Comparison of ENCODE assay signal across 8 mouse cellular contexts in genomic region chr12:112829244-112829864, GRCm38 (mm10). TPM values are rescaled to one million over a fixed set of nuclear protein-coding genes. Genes with fewer than 3 reads are reported as not detected.
DNase-seq lines count a peak whose midpoint lies in the region; ATAC-seq lines count a peak whose summit lies in the region.

Cdca4 (minus strand) TSS chr12:112829423.

- peak; percentile 98 for ATAC-seq in hindbrain, embryonic 15.5 days (ENCODE audit: low FRiP score, low read depth)

- DNase-seq in R1 (ENCODE audit: low read depth, low spot score): peak; percentile 96
- DNase-seq in cerebellum, postnatal 25 days: peak; percentile 99 to 100
- DNase-seq in frontal cortex, postnatal 36 days (ENCODE audit: low spot score in 2 of 2): peak; percentile 96 to 98
- DNase-seq in left cerebral cortex, adult 11 months (ENCODE audit: low spot score): peak; percentile 93
- DNase-seq in lung, postnatal 4 days: peak; percentile 99
- peak; percentile 97 for DNase-seq in retina, postnatal 7 days (ENCODE audit: low read depth, low spot score)
- DNase-seq in urinary bladder, adult 2 months (ENCODE audit: low spot score): peak; percentile 96

- H3K27ac ChIP-seq in hindbrain, embryonic 15.5 days (replicated peaks): peak within 1 kb of the TSS; percentile 94

- H3K4me1 ChIP-seq in hindbrain, embryonic 15.5 days (replicated peaks): peaks cover 47% of the 10 kb centered on the region

- WGBS in hindbrain, embryonic 15.5 days: 1% methylated on average over 41 of the region's 72 CpGs

- peak within 1 kb of the TSS; percentile 84 for H3K9ac ChIP-seq in hindbrain, embryonic 15.5 days

- no peaks in the 10 kb centered on the region for H3K9me3 ChIP-seq in hindbrain, embryonic 15.5 days

- H3K36me3 ChIP-seq in hindbrain, embryonic 15.5 days: peaks cover 21% of the 10 kb centered on the region

- H3K4me3 ChIP-seq in hindbrain, embryonic 15.5 days: peak within 1 kb of the TSS; percentile 78

- H3K27me3 ChIP-seq in hindbrain, embryonic 15.5 days: no peaks in the 10 kb centered on the region

- H3K4me2 ChIP-seq in hindbrain, embryonic 15.5 days: peak within 1 kb of the TSS; percentile 61

RNA-seq across cellular contexts. Expression of gene Cdca4, which starts in this region (rescaled TPM):
- 37.3 and 44.6 TPM in 2 replicates for polyA plus RNA-seq in hindbrain, embryonic 15.5 days (2015; fragmentation: Nextera tagmentation; extraction: Ambion mirVana)
- 17.0 and 22.2 TPM in 2 replicates for polyA plus RNA-seq in urinary bladder, adult 2 months (2012; rRNA removed)

Comparison
In these comparisons a context has a peak if more than half of its experiments do, and no peak if none do; other contexts are left out.
1. Peak in every context shown above with its lines: DNase-seq, ATAC-seq, H3K4me3 ChIP-seq and H3K27ac ChIP-seq.